Mouse (Mus musculus) lung, adult 2 months (tissue): ENCODE measurements around the gene Tmem145. TPM values are rescaled to one million over a fixed set of nuclear protein-coding genes. Genes with fewer than 3 reads are reported as not detected.

Experiments used
- DNase-seq: peaks from one replicate; pipeline ENCODE4 v3.0.0; 2022
- H3K4me1 ChIP-seq: fragments of 200-500 bp; 2 replicates; pipeline ENCODE4 v1.6.1; 2011; ENCODE audit warnings: low read length; ENCODE audit not compliant: control insufficient read depth, insufficient read depth
- H3K4me3 ChIP-seq: fragments of 200-500 bp; replicated peaks from 2 replicates; pipeline ENCODE3; 2011; ENCODE audit warnings: low read depth, mild to moderate bottlenecking, control low read depth, low read length; ENCODE audit errors: extremely low read depth
- CTCF ChIP-seq: fragments of 200-500 bp; IDR thresholded peaks from 2 replicates; pipeline ENCODE4 v1.5.1; 2011; ENCODE audit warnings: mild to moderate bottlenecking, low read length, control low read depth; ENCODE audit not compliant: insufficient read depth
- POLR2A ChIP-seq: fragments of 200-500 bp; IDR thresholded peaks from 2 replicates; pipeline ENCODE4 v1.6.1; 2011; ENCODE audit warnings: low read depth, mild to moderate bottlenecking, control low read depth, low read length, borderline replicate concordance; ENCODE audit errors: extremely low read depth
- WGBS: fragments of 180-500 bp; shearing (Covaris S2); methylation state at CpG from one replicate; pipeline ENCODE4 v1.1.7; 2018; 5-methylcytosine and 5-hydroxymethylcytosine counted together
- polyA plus RNA-seq: library from polyadenylated mRNA; depleted of rRNA; stranded (reverse); fragments of >200 nt; gene quantifications from 2 replicates; pipeline ENCODE4 v1.2.3, GENCODE M21; 2012

Gene Tmem145
- polyA plus RNA-seq, 1 experiment = not detected

DNA sequence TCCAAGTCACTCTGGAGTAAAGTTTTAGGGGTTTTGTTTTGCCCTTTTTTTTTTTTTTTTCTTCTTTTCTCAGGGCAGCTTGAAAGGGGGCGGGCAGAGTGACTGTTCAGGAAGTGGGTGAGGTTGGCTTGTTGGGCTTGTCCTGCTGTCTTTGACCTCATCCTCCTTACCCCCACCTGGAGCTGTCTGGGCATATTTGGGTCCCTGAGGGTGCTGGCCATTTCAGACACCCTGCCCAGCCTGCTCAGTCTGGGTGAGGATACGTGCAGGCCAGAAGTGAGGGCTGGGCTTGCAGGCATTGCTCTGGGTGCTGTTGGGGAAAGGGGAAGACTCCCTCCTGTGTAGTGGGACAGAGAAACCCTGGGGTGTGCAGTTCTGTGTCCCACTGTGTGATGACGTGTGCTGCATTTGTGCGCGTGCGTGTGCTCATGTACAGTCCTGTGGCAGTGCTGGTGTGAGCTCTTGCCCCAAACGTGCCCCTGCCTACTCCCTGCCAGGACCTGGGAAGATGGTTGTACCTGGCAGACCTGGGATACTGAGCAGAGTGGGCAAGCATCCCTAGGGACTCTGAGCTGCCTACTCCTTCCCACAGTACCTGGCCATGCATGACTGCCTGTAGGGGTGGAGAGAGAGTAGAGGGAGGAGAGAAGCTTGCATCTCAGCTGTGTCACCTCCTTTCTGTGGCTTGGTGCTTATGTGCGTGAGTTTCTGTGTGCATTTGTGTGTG lies 36.2 kb upstream of the Tmem145 start:
- peaks cover 13% of the 10 kb centered on the region for H3K4me1 ChIP-seq
- DNase-seq = no peak
- 59% methylated on average over 8 of the region's 8 CpGs for WGBS
- H3K4me3 ChIP-seq = no peak overlapping the region
- TF ChIP-seq POLR2A = no peak
- TF ChIP-seq CTCF = no peak

DNA sequence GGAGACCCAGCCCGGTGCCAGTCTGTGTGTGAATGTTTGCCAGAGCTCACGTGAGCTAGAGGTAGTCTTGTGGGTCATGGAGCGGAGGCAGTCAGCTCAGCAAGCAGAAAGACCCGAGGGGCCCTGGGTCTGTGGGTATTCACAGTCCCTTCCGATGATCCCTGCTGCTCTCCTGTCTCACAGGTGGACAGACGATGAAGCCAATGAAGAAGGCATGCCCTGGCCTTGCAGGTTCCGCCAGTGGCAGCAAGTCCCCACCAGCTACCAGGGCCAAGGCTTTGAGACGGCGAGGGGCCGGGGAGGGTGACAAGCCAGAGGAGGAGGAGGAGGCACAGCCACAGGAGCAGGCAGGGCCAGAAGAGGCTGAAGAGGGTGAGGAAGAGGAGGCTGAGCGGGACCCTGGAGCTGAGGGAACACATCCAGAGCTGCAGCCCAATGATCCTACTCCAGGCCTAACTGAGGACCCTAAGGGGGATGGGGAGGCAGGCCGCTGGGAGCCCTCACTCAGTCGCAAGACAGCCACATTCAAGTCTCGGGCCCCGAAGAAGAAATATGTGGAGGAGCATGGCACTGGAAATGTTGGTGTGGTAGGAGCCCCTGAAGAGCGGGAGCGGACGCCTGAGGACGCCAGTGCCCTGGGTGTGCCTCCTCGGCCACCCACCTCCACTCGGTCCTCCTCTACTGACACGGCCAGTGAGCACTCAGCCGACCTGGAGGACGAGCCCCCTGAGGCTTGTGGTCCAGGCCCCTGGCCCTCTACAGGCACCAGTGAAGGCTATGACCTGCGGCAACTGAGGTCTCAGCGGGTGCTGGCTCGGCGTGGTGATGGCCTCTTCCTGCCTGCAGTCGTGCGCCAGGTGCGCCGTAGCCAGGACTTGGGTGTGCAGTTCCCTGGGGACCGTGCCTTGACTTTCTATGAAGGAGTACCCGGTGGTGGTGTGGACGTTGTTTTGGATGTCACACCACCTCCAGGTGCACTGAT lies 35.0 kb upstream of the Tmem145 start:
- WGBS = 88% methylated on average over 35 of the region's 35 CpGs
- no peak for TF ChIP-seq POLR2A
- no peak for TF ChIP-seq CTCF
- Histone ChIP-seq H3K4me1 (peaks cover 14% of the 10 kb centered on the region), H3K4me3 (no peak overlapping the region)
- DNase-seq = no peak

DNA sequence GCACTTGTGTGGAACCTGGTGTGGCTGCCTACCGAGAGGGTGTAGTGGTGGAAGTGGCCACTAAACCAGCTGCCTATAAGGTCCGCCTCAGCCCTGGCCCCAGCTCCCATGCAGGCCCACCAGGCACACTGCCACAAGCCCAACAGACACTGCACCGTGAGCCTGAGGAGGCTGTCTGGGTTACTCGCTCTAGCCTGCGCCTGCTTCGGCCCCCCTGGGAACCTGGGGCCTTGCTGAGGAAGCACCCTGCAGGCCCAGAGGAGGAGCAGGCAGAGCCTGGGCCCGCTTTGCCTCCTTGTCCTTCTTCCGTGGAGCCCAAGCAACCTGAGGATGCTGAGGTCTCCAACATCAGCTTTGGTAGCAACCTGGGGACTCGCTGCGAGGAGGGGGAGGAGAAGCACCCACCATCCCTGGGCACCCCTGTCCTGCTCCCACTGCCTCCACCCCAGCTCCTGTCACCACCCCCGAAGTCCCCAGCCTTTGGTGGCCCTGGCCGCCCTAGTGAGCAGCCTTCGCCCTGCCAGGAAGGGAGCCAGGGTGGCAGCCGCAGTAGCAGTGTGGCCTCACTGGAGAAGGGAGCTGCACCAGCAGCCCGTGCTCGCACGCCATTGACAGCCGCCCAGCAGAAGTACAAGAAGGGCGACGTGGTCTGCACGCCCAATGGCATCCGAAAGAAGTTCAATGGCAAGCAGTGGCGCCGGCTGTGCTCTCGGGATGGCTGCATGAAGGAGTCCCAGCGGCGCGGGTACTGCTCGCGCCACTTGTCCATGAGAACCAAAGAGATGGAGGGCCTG lies 34.1 kb upstream of the Tmem145 start:
- Histone ChIP-seq H3K4me3 (no peak overlapping the region), H3K4me1 (peaks cover 14% of the 10 kb centered on the region)
- DNase-seq = no peak
- WGBS = 88% methylated on average over 30 of the region's 30 CpGs
- TF ChIP-seq CTCF (no peak), POLR2A (no peak)

DNA sequence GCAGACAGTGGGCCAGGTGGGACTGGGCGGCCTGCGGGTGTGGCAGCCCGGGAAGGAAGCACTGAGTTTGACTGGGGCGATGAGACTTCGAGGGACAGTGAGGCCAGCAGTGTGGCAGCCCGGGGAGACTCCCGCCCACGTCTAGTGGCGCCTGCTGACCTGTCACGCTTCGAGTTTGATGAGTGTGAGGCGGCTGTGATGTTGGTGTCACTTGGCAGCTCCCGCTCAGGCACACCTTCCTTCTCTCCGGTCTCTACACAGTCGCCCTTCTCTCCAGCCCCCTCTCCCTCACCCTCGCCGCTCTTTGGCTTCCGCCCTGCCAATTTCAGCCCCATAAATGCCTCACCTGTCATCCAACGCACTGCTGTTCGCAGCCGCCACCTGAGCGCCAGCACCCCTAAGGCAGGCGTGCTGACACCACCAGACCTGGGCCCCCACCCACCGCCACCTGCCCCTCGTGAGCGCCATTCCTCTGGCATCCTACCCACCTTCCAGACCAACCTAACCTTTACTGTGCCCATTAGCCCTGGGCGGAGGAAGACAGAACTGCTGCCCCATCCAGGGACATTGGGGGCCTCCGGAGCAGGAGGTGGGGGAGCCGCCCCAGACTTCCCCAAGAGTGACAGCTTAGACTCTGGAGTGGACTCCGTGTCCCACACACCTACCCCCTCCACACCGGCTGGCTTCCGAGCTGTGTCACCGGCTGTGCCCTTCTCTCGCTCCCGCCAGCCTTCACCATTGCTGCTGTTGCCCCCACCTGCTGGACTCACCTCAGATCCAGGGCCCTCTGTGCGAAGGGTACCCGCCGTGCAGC lies 33.3 kb upstream of the Tmem145 start:
- no peak overlapping the region for H3K4me3 ChIP-seq
- H3K4me1 ChIP-seq = peaks cover 17% of the 10 kb centered on the region
- TF ChIP-seq CTCF = no peak
- TF ChIP-seq POLR2A = no peak
- DNase-seq = no peak
- WGBS = 85% methylated on average over 38 of the region's 38 CpGs

DNA sequence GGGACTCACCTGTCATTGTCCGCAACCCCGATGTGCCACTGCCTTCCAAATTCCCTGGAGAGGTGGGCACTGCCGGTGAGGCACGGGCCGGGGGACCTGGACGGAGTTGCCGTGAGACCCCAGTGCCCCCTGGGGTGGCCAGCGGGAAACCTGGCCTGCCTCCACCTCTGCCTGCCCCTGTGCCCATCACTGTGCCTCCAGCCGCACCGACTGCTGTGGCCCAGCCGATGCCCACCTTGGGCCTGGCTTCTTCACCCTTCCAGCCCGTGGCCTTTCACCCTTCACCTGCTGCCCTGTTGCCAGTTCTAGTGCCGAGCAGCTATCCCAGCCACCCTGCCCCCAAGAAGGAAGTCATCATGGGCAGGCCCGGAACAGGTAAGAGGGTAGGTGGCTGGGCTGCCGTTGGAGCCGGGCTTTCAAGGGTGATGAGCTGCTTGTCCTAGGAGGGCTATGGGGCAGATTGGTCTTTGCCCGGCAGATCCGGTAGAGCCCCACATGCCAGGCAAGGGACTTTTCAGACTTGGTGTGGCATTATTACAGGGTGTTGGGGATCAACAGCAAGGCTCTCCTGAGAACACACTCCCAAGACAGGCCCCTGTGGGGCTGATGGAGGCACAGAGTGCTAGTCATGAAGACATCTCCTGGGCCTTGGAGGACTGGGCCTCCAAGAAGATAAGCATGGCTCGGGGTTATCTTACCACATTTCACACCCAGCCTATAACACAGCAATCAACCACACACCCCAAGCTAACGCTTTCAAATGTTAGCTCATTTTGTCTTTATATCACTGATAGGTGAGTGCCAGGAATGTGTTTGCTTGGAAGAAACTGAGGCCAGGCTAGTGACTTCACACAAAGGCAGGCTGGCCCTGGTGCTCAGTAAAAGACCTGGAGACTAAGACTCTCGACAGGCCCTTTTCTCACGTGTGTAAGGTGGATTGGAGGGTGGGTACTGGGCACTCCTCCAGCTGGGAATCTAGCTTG lies 32.4 kb upstream of the Tmem145 start:
- WGBS = 83% methylated on average over 22 of the region's 22 CpGs
- Histone ChIP-seq H3K4me3 (no peak overlapping the region), H3K4me1 (peaks cover 20% of the 10 kb centered on the region)
- no peak for DNase-seq
- TF ChIP-seq POLR2A = no peak
- no peak for TF ChIP-seq CTCF

DNA sequence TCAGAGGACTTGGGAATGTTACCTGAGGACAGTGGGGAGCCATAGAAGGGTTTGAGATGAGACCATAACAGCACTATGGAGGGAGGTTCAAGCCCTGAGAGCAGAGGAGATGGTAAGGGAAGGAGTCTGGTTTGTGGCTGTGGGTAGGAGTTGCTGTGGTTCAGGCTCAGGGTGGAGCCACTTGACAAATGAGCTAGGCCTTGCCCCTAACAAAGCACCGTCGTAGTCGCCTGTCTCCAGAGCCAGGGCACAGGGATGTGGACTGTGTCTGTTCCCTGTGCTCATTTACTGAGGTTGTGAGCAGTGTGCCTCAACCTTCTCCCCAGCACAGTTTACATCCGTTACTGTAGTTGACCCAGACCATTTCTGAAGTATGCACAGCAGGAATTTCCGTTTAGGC lies 31.3 kb upstream of the Tmem145 start:
- TF ChIP-seq CTCF (no peak), POLR2A (no peak)
- no peak for DNase-seq
- Histone ChIP-seq H3K4me1 (peaks cover 16% of the 10 kb centered on the region), H3K4me3 (no peak overlapping the region)
- 35% methylated on average over 5 of the region's 5 CpGs for WGBS

DNA sequence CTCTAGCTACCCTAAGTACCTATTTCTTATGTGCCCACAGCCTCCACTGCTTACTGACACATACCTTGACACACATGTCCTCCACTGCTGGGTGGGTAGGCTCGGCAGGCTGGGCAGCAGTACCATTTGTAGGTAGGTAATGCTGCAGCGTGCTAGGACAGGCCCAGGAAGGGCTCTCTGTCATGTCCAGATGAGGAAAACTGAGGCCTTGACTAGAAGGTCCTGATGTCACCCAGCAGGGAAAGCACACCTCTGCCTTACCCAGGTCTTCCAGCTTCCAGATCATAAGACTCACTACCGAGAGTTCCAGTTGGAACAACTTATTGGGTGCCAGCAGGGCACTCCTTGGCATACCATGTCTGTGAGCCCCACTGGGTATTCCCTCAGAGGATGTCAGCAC lies 30.9 kb upstream of the Tmem145 start:
- 84% methylated on average over 3 of the region's 3 CpGs for WGBS
- TF ChIP-seq CTCF (no peak), POLR2A (no peak)
- H3K4me3 ChIP-seq = no peak overlapping the region
- no peak for DNase-seq
- peaks cover 15% of the 10 kb centered on the region for H3K4me1 ChIP-seq
